Mouse (Mus musculus) kidney, postnatal 0 days (tissue): ENCODE measurements around the gene Srxn1. TPM values are rescaled to one million over a fixed set of nuclear protein-coding genes. Genes with fewer than 3 reads are reported as not detected.

Source experiments
- ATAC-seq: fragments of 200-750 bp; cut with Nextera tagmentation; replicated peaks from 2 replicates; pipeline ENCODE4 v1.8.0; 2017; ENCODE audit warnings: low read depth, moderate number of reproducible peaks, moderate TSS enrichment, moderate library complexity; ENCODE audit not compliant: low FRiP score
- DNase-seq: peaks from one replicate; pipeline ENCODE4 v3.0.0-alpha.2; 2016; ENCODE audit warnings: low spot score
- H3K27ac ChIP-seq: fragments of 300-500 bp; sonication (generic); 2 replicates; pipeline ENCODE4 v1.5.1; 2014; ENCODE audit warnings: mild to moderate bottlenecking
- H3K27me3 ChIP-seq: fragments of 300-500 bp; sonication (generic); 2 replicates; pipeline ENCODE4 v1.6.1; 2014; ENCODE audit warnings: low read length, mixed read lengths; ENCODE audit not compliant: insufficient read depth
- H3K36me3 ChIP-seq: fragments of 300-500 bp; sonication (generic); 2 replicates; pipeline ENCODE4 v1.6.1; 2014; ENCODE audit warnings: low read length, mixed read lengths; ENCODE audit not compliant: insufficient read depth
- H3K4me1 ChIP-seq: fragments of 300-500 bp; sonication (generic); replicated peaks from 2 replicates; pipeline ENCODE4 v1.6.1; 2014; ENCODE audit warnings: antibody characterized with exemption, low read length, mixed read lengths; ENCODE audit not compliant: insufficient read depth
- H3K4me2 ChIP-seq: fragments of 300-500 bp; sonication (generic); 2 replicates; pipeline ENCODE4 v1.6.1; 2014; ENCODE audit warnings: mild to moderate bottlenecking, low read length, moderate library complexity, mixed read lengths
- H3K4me3 ChIP-seq: fragments of 300-500 bp; sonication (generic); replicated peaks from 2 replicates; pipeline ENCODE4 v1.5.1; 2014; ENCODE audit warnings: low read depth, low read length
- H3K9ac ChIP-seq: fragments of 300-500 bp; sonication (generic); 2 replicates; pipeline ENCODE4 v1.6.1; 2014; ENCODE audit warnings: low read depth, low read length
- H3K9me3 ChIP-seq: fragments of 300-500 bp; sonication (generic); replicated peaks from 2 replicates; pipeline ENCODE4 v1.6.1; 2016; ENCODE audit warnings: low read length, inconsistent platforms, mixed read lengths
- CTCF ChIP-seq: IDR thresholded peaks from 2 replicates; pipeline ENCODE4 v1.5.1; 2016; ENCODE audit warnings: antibody characterized with exemption, low read depth, mild to moderate bottlenecking, moderate library complexity
- WGBS: fragments of 180-500 bp; shearing (Covaris S2); extraction: QIAGEN DNeasy Blood & Tissue Kit; methylation state at CpG from one replicate; pipeline ENCODE4 v1.1.7; 2014; 5-methylcytosine and 5-hydroxymethylcytosine counted together
- polyA plus RNA-seq: library from polyadenylated mRNA; unstranded; fragments of >200 nt; fragmentation: Nextera tagmentation; extraction: Ambion mirVana; gene quantifications from 2 replicates; pipeline ENCODE4 v1.2.1, GENCODE M21; 2015

Srxn1 gene
- polyA plus RNA-seq, 1 experiment from 2014 or later: 20.3 TPM

DNA sequence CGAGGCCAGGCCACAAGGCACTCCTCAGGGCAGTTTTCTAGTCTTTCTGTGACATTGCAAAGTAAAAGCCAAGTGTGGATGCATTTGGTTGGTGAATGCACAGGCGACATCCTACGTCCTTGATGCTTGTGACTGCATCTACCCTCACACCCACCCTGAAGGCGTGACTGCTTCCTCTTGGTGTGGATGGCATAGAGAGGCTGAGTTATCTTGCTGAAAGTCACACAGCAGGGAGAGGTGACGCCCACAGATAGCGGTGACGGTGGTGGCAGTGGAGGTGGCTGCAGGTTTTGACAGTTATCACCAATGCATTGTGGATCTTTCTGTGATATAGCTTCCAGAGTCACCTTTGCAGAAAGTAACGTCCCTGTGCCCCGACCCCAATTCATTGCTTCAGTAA is 17.6 kb downstream of the Srxn1 start:
- H3K9ac ChIP-seq: no peak overlapping the region
- DNase-seq: no peak
- no peaks in the 10 kb centered on the region for H3K36me3 ChIP-seq
- no peak for TF ChIP-seq CTCF
- H3K4me1 ChIP-seq: no peaks in the 10 kb centered on the region
- H3K9me3 ChIP-seq: no peaks in the 10 kb centered on the region
- no peaks in the 10 kb centered on the region for H3K27me3 ChIP-seq
- ATAC-seq: no peak
- no peak overlapping the region for H3K27ac ChIP-seq
- no peak overlapping the region for H3K4me3 ChIP-seq
- 80% methylated on average over 9 of the region's 9 CpGs for WGBS
- no peak overlapping the region for H3K4me2 ChIP-seq

DNA sequence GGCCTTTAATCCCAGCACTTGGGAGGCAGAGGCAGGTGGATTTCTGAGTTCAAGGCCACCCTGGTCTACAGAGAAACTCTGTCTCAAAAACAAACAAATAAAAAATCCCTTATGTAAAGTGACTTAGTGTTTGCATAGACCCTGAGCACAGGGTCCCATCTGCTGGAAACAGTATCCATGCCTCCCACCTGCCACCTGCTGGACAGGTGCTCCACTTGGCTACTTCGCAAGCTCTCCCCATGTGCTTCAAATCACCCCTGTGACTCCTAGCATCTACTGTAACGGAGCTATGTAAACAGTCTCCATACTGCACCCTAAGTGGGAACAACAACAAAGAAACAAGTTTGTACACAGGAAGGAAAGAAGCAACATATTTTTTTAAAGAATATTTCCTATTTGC is 23.3 kb downstream of the Srxn1 start:
- no peak overlapping the region for H3K27ac ChIP-seq
- no peaks in the 10 kb centered on the region for H3K4me1 ChIP-seq
- H3K27me3 ChIP-seq: no peaks in the 10 kb centered on the region
- no peaks in the 10 kb centered on the region for H3K9me3 ChIP-seq
- no peak overlapping the region for H3K4me2 ChIP-seq
- ATAC-seq (no peak), DNase-seq (no peak)
- H3K36me3 ChIP-seq: no peaks in the 10 kb centered on the region
- no peak overlapping the region for H3K9ac ChIP-seq
- TF ChIP-seq CTCF: peak; percentile 53
- 56% methylated on average over 2 of the region's 2 CpGs for WGBS
- no peak overlapping the region for H3K4me3 ChIP-seq

DNA sequence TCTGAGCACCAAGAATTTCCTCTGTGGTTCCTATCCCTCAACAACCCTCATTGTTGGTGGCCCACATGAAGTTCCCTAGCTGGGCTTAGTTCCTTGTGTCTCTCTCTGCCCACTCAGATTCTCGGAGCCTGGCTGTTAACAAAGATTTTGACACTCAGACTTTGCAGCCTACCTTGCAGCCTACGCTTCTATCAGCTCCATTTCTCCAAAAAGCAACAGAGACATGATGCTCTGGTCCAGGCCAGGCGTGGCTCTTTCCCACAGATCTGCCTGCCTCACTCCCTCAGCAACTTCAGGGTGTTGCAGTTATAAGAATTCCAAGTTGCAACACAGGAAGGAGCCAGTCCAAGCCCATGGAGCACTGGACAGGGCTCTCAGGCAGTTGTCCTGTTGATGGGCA is 24.5 kb downstream of the Srxn1 start:
- no peak overlapping the region for H3K4me2 ChIP-seq
- no peak overlapping the region for H3K27ac ChIP-seq
- H3K27me3 ChIP-seq: no peaks in the 10 kb centered on the region
- 83% methylated on average over 3 of the region's 3 CpGs for WGBS
- H3K4me3 ChIP-seq: no peak overlapping the region
- no peaks in the 10 kb centered on the region for H3K9me3 ChIP-seq
- H3K4me1 ChIP-seq: no peaks in the 10 kb centered on the region
- ATAC-seq (no peak), DNase-seq (no peak)
- no peak overlapping the region for H3K9ac ChIP-seq
- H3K36me3 ChIP-seq: no peaks in the 10 kb centered on the region
- TF ChIP-seq CTCF: no peak

DNA sequence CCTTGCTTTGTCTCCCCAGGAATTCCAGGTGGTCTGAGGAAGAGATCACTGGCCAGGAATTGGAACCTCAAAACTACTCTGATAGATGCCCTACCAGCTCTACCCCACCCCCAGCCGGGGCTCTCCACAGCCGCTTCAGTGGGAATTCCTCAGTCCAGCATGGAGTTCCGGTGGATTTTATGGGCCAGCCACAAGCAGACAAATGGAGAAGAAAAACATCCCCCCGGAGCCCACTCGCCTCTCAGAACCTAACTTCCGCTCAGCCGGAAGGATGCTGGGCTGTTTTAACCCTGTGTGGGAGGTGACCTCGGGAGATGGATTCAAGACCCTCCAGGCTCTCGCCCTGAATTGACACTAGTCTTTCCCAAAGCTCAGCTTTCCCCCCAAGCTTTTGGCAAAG is 26.7 kb downstream of the Srxn1 start:
- H3K9me3 ChIP-seq: no peaks in the 10 kb centered on the region
- DNase-seq (peak; percentile 55), ATAC-seq (no peak)
- H3K4me1 ChIP-seq: no peaks in the 10 kb centered on the region
- no peak overlapping the region for H3K27ac ChIP-seq
- H3K36me3 ChIP-seq: no peaks in the 10 kb centered on the region
- no peak overlapping the region for H3K4me3 ChIP-seq
- H3K27me3 ChIP-seq: no peaks in the 10 kb centered on the region
- TF ChIP-seq CTCF: no peak
- H3K9ac ChIP-seq: no peak overlapping the region
- 4% methylated on average over 9 of the region's 9 CpGs for WGBS
- H3K4me2 ChIP-seq: no peak overlapping the region

DNA sequence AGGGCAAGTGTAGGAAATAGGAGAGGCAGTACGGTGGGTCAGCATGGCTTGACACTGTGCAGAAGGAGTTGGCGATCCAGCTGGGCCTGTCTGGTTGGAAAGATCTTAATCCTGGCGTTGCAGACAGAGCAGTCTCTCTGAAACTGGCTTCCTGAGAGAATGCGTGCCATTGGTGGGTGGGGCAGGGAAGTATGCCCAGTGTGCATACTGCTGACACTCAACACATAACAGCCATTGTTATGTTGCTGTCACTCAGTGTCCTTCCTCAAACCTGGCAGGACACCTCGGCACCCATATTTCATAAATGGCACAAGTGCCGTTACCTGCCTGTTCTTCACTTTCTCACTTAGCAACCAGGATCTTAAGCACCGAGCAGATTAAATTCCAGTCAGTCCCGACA is 27.4 kb downstream of the Srxn1 start:
- H3K9ac ChIP-seq: no peak overlapping the region
- no peak for ATAC-seq
- no peak overlapping the region for H3K4me3 ChIP-seq
- no peak overlapping the region for H3K4me2 ChIP-seq
- no peaks in the 10 kb centered on the region for H3K9me3 ChIP-seq
- H3K4me1 ChIP-seq: no peaks in the 10 kb centered on the region
- H3K27ac ChIP-seq: no peak overlapping the region
- 50% methylated on average over 8 of the region's 8 CpGs for WGBS
- H3K27me3 ChIP-seq: no peaks in the 10 kb centered on the region
- DNase-seq: no peak
- H3K36me3 ChIP-seq: no peaks in the 10 kb centered on the region
- no peak for TF ChIP-seq CTCF

DNA sequence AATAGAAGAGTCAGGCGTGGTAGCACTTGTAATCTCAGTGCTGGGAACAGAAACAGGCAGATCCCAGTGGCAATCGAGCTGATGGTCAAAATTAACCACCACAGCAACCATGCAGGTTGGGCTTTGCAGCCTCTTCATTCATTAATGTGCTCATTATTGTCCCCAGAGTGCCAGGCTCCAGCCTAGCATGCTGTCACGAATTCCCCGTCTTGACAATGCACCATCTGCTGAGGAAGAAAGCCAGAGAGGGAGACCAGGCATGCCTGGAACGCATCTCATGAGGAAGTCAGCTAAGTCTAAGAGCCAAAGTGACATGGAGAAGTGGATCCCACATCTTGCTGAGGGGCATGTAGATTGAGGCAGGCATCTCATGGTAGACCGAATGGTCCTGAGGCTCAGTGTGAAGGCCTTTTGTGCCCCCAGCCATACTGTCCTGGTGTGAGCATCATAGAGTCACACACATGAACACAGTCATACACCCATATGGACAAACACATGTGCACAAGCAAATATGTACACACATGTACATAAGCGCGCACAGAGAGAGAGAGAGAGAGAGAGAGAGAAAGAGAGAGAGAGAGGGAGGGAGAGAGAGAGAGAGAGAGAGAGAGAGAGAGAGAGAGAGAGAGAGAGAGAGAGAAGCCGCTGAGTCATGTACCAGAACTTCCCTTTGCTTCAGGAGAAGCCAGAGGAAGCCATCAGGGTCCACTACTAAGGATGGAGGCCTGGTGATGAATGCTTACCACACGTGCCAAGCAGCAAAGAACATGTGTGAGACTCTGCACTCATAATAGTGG is 34.1 kb downstream of the Srxn1 start:
- DNase-seq: no peak
- Histone ChIP-seq H3K27me3 (peaks cover 12% of the 10 kb centered on the region; the same call in 1 of the 2 replicates), H3K36me3 (no peaks in the 10 kb centered on the region), H3K9me3 (no peaks in the 10 kb centered on the region), H3K4me3 (no peak overlapping the region), H3K27ac (no peak overlapping the region), H3K4me2 (no peak overlapping the region), H3K9ac (no peak overlapping the region), H3K4me1 (peaks cover 25% of the 10 kb centered on the region; the same call in 1 of the 2 replicates)
- no peak for ATAC-seq
- WGBS: 78% methylated on average over 10 of the region's 10 CpGs
- no peak for TF ChIP-seq CTCF
